Mouse (Mus musculus) gastrocnemius, adult 18-20 months (tissue): Measurements from ENCODE around the gene Cdh10. TPM values are rescaled to one million over a fixed set of nuclear protein-coding genes. Genes with fewer than 3 reads are reported as not detected.

Experiments
- DNase-seq: peaks from one replicate; pipeline ENCODE4 v3.0.0; 2021; ENCODE audit warnings: low spot score
- total RNA-seq, 2 experiments: library from RNA; stranded (reverse); gene quantifications; 2 replicates each; pipeline ENCODE4 v1.2.3; 2021

Gene Cdh10
- total RNA-seq, 2 experiments from 2014 or later = not detected

GRCm38 (mm10) chr15:18975041-18975440 lies 156.3 kb downstream of the Cdh10 start:
- DNase-seq = no peak

DNA sequence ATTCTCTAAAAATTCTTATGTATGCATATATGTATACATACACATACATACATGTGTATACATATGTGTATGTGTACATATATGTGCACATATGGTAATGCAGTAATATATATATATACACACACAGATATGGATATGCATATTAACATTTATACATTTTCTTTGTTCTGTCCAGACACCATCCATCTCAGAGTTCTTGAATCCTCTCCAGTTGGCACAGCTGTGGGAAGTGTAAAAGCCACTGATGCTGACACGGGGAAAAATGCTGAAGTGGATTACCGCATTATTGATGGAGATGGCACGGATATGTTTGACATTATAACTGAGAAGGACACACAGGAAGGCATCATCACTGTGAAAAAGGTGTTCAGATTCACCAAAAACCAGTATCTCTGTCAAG lies 166.1 kb downstream of the Cdh10 start:
- DNase-seq = no peak

DNA sequence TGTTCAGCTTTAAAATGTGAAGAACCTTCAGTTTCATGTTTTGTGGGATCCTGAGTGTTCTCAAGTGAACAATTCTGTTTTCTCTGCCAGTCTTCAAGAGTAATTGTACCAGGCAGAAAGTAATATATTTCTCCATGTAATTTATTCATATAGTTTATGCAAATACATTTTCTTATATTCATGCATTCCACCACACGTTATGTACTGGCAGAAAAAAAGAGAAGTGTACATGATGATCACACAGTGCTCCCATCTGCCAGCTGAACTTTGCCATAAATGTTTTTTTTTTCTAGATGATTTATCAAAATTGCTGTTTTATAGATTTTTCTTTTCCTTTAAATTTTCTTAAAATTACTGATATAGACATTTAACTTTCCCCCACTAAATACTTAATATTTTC lies 168.9 kb downstream of the Cdh10 start:
- no peak for DNase-seq

- no peak for DNase-seq
Measured at GRCm38 (mm10) chr15:18993512-18993911, 174.8 kb downstream of the Cdh10 start.

DNA sequence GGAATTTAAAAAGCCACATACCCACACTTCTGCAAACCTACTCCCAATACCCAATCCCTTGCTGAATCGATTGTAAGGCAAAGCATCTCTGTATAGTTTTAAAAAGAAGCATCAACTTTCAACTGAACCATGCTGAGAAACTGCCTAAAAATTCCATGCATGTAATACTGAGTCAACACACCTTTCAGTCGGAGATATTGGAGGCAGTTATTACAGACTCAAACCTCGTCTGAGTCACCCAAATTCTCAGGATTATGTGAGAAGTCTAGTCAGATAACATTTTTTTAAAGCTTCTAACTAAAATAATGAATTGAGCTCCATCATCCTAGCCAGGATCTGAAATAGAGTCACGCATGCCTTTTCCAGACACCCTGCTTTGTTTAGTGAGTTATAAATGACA lies 175.5 kb downstream of the Cdh10 start:
- DNase-seq = no peak

GRCm38 (mm10) chr15:19010829-19011228 lies 192.1 kb downstream of the Cdh10 start:
- no peak for DNase-seq

DNA sequence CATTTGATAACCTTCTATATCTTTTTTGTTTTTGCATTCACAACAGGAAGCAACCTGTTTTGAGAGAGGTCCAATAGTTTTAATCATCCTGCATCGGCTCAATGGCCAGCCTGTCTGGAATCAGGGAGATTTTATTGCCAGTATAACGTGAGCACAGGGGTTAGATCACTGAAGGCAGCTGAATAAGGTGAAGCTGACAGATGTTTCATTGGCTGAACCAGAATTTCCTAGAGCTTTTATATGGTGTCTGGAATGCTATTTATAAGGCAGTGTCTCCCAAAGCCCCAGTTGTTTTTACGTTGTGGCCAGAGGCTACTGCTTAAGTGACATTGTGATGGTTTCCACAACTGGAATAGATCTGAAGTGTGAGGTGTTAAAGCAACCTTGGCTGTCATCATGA lies 214.2 kb downstream of the Cdh10 start:
- DNase-seq = no peak

DNA sequence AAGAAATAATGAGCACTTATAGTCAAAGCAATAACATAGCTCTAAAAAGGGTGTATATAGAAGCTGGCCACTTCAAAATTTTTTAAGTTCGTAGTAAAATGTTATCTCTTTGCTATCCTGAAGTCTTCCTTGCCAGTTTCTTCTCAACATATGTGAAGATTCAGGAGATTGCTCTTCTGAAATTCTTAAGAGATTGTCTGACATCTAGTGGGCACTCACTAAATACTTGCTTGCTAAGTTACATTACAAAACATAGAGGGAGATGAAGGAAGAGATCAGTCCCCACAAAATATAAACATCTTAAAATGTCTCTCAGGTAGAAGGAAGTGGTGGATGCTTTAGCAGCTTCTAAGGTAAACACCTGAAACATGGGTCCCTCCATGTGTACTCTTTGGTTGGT lies 221.3 kb downstream of the Cdh10 start:
- no peak for DNase-seq
